Mouse (Mus musculus) thymus, postnatal 10 days (tissue): ENCODE data around the gene Rsrc1.

ENCODE experiments used
- DNase-seq, 2 experiments: peaks; one replicate each; pipeline ENCODE4 v3.0.0; 2021; ENCODE audit warnings: low spot score in 2 of 2

Gene Rsrc1

GRCm38 (mm10) chr3:67280247-67280646 lies 299.1 kb downstream of the Rsrc1 start:
- DNase-seq: no peak

- no peak for DNase-seq
Measured at GRCm38 (mm10) chr3:67284039-67284438, 302.8 kb downstream of the Rsrc1 start.

GRCm38 (mm10) chr3:67284848-67285247 lies 303.7 kb downstream of the Rsrc1 start:
- no peak for DNase-seq

GRCm38 (mm10) chr3:67288664-67289063 lies 307.5 kb downstream of the Rsrc1 start:
- no peak for DNase-seq

- DNase-seq: no peak
Measured at GRCm38 (mm10) chr3:67289482-67289881, 308.3 kb downstream of the Rsrc1 start.

GRCm38 (mm10) chr3:67308725-67309124 lies 327.5 kb downstream of the Rsrc1 start:
- no peak for DNase-seq

GRCm38 (mm10) chr3:67309644-67310311 lies 328.6 kb downstream of the Rsrc1 start:
- no peak for DNase-seq

GRCm38 (mm10) chr3:67311436-67311835 lies 330.2 kb downstream of the Rsrc1 start:
- no peak for DNase-seq

- DNase-seq: no peak
Measured at GRCm38 (mm10) chr3:67322422-67322821, 341.2 kb downstream of the Rsrc1 start.

- no peak for DNase-seq
Measured at GRCm38 (mm10) chr3:67339558-67339957, 358.4 kb downstream of the Rsrc1 start.

GRCm38 (mm10) chr3:67340921-67341320 lies 359.7 kb downstream of the Rsrc1 start:
- no peak for DNase-seq

- DNase-seq: no peak
Measured at GRCm38 (mm10) chr3:67343004-67343662, 361.9 kb downstream of the Rsrc1 start.

- DNase-seq: peak; percentile 23 to 48
Measured at GRCm38 (mm10) chr3:67344599-67344998, 363.4 kb downstream of the Rsrc1 start.

- no peak for DNase-seq
Measured at GRCm38 (mm10) chr3:67346674-67347073, 365.5 kb downstream of the Rsrc1 start.

- DNase-seq: no peak
Measured at GRCm38 (mm10) chr3:67351406-67352127, 370.4 kb downstream of the Rsrc1 start.

- peak in 1 of 2 experiments; percentile 40 for DNase-seq
Measured at GRCm38 (mm10) chr3:67352128-67352762, 371.1 kb downstream of the Rsrc1 start.

GRCm38 (mm10) chr3:67352763-67353149 lies 371.6 kb downstream of the Rsrc1 start:
- no peak for DNase-seq

GRCm38 (mm10) chr3:67358376-67358775 lies 377.2 kb downstream of the Rsrc1 start:
- no peak for DNase-seq

GRCm38 (mm10) chr3:67366087-67366892 lies 385.1 kb downstream of the Rsrc1 start:
- DNase-seq: no peak

GRCm38 (mm10) chr3:67367481-67367880 lies 386.3 kb downstream of the Rsrc1 start:
- no peak for DNase-seq

- DNase-seq: no peak
Measured at GRCm38 (mm10) chr3:67369407-67370079, 388.4 kb downstream of the Rsrc1 start.
